Mouse (Mus musculus): ENCODE measurements around the gene Inpp5a. TPM values are rescaled to one million over a fixed set of nuclear protein-coding genes. Genes with fewer than 3 reads are reported as not detected.

The Inpp5a gene
- polyA plus RNA-seq, 1 experiment from 2014 or later = 22.2 TPM

DNA sequence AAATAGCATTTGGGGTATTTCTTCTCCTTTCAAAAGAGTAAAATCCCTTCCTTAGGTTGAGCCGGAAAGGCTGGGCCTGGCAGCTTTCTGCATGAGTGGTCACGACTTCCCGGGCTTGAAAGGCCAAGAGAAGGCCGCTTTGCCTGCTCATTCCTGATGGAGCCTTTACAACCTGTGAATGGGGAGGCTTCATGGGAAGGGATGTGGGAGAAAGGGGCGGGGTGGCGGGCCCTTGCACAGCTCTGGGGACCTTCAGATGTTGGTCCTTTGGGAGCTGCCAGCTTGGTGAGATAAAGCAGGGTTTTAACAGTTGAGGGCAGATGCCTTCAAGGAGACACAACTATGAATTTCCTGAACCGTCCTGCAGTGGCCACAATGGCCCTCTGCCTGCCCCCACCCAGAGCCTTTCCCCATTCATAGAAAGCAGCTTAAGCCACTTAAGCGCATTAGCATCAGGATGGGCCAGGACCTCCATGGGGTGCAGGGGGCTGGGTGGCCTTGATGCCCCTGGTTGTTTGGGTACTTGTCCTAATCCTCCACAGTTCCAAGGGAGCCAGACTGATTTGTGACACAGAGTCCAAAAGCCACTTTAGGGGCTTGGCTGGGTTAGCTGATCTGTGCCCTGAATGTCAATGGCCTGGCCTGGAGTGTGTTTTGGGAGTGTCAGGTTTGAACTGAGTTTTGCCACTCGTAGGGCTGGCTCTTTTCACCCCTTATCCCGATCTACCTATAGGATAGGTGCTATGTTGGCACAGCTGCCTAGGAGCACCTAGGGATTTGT, 168.0 kb downstream of the Inpp5a start:
- Histone ChIP-seq H3K4me3 (replicated peaks) (no peak overlapping the region), H3K27ac (no peak overlapping the region), H3K36me3 (peaks cover 11% of the 10 kb centered on the region), H3K4me2 (no peak overlapping the region), H3K9ac (no peak overlapping the region), H3K4me1 (0 out of 2 replicates have a peak, but pooled peaks cover 7% of the 10 kb centered on the region), H3K27me3 (no peaks in the 10 kb centered on the region), H3K9me3 (replicated peaks) (no peaks in the 10 kb centered on the region)
- WGBS = 27% methylated on average over 10 of the region's 10 CpGs
- ATAC-seq (replicated peaks; ENCODE audit: low FRiP score) = no peak

DNA sequence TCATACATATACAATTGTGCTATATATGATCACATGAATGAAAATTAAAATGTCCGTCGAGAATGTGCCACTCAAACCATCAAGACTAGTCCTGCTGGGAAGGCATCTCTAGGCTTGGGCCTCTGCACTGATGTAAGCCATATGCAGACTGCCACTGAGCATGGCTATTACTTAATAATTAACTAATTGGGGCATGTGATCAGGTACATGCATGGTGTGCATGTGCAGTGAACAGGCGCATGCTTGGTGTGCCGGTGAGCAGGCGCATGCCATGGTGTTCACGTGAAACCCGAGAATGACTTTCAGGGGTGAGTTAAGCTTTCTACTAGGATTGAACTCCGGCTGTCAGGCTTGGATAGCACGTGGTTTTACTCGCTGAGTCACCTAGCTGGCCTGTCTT, 170.8 kb downstream of the Inpp5a start:
- Histone ChIP-seq H3K4me1 (0 out of 2 replicates have a peak, but pooled peaks cover 7% of the 10 kb centered on the region), H3K36me3 (peaks cover 11% of the 10 kb centered on the region), H3K4me3 (replicated peaks) (no peak overlapping the region), H3K9ac (no peak overlapping the region), H3K27ac (no peak overlapping the region), H3K27me3 (no peaks in the 10 kb centered on the region), H3K4me2 (no peak overlapping the region), H3K9me3 (replicated peaks) (no peaks in the 10 kb centered on the region)
- ATAC-seq (replicated peaks; ENCODE audit: low FRiP score) = 0 out of 2 replicates have a peak, but pooled peaks have one; percentile 52
- 84% methylated on average over 10 of the region's 10 CpGs for WGBS

DNA sequence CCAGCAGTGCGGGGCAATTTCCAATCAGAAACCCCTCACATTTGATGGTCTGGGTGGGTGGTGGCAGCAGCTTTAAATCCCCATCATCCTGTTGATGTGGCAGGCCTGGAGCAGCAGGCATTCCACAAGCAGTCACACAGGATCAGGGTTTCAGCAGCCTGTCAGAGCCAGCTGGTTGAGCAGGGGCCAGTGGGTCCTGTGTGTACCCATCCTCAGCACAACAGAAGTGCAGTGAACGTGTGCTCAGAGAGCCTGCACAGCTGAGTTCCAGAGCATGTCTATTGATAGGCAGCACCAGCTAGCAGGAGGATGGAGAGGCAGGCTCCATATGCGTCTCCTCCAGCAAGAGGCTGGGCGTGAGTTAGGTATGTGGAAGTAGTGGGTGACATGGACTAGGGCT, 174.5 kb downstream of the Inpp5a start:
- no peak for ATAC-seq (replicated peaks; ENCODE audit: low FRiP score)
- 86% methylated on average over 4 of the region's 4 CpGs for WGBS
- H3K36me3 ChIP-seq = peaks cover 14% of the 10 kb centered on the region
- no peak overlapping the region for H3K4me3 ChIP-seq (replicated peaks)
- no peak overlapping the region for H3K9ac ChIP-seq
- H3K27ac ChIP-seq = no peak overlapping the region
- H3K27me3 ChIP-seq = no peaks in the 10 kb centered on the region
- no peak overlapping the region for H3K4me2 ChIP-seq
- no peaks in the 10 kb centered on the region for H3K9me3 ChIP-seq (replicated peaks)
- no peaks in the 10 kb centered on the region for H3K4me1 ChIP-seq

DNA sequence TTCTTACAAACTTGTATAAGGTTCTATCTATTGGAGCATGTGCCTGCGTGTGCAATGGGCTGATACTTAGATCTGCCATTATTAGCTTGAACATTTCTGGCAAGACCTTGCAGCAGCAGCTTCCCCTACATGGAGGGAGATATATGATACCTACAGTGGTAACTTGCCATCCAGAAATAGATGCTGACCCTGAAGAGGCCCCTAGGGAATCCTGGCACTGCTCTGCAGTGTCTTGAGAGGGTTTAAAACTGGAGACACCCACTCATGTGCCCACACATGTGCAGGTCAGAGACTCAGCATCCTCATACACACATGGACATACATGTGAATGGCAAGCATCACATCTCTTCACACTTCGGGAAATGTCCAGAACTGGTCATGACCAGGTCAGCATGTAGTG, 175.3 kb downstream of the Inpp5a start:
- H3K4me2 ChIP-seq = no peak overlapping the region
- H3K27ac ChIP-seq = no peak overlapping the region
- H3K36me3 ChIP-seq = peaks cover 10% of the 10 kb centered on the region
- no peaks in the 10 kb centered on the region for H3K9me3 ChIP-seq (replicated peaks)
- no peak for ATAC-seq (replicated peaks; ENCODE audit: low FRiP score)
- H3K4me3 ChIP-seq (replicated peaks) = no peak overlapping the region
- no peaks in the 10 kb centered on the region for H3K4me1 ChIP-seq
- no peaks in the 10 kb centered on the region for H3K27me3 ChIP-seq
- H3K9ac ChIP-seq = no peak overlapping the region
- 88% methylated on average over 2 of the region's 2 CpGs for WGBS

DNA sequence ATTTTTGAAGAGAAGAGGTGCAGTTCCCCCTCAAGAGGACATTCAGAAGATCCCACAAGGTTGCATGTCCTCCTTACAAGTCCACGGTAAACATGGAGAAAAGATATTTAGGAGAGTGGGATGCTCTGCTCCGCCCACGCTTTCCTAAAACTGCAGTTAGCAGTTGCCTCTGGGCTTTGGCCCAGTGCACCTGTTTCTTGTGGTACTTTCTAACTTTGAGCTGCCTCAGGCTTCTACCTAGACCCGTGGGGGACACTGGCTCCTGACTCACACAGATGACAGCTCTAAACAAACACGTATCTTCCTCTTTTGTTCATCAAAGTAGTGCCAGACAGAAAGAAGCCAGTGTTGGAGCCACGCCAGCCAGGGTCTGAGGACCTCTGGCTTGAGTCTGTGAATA, 177.1 kb downstream of the Inpp5a start:
- H3K27ac ChIP-seq = no peak overlapping the region
- H3K36me3 ChIP-seq = 0 out of 2 replicates have a peak, but pooled peaks cover 4% of the 10 kb centered on the region
- no peak overlapping the region for H3K4me3 ChIP-seq (replicated peaks)
- H3K4me2 ChIP-seq = no peak overlapping the region
- no peak for ATAC-seq (replicated peaks; ENCODE audit: low FRiP score)
- no peaks in the 10 kb centered on the region for H3K27me3 ChIP-seq
- WGBS = 76% methylated on average over 6 of the region's 6 CpGs
- H3K9ac ChIP-seq = no peak overlapping the region
- no peaks in the 10 kb centered on the region for H3K9me3 ChIP-seq (replicated peaks)
- no peaks in the 10 kb centered on the region for H3K4me1 ChIP-seq

DNA sequence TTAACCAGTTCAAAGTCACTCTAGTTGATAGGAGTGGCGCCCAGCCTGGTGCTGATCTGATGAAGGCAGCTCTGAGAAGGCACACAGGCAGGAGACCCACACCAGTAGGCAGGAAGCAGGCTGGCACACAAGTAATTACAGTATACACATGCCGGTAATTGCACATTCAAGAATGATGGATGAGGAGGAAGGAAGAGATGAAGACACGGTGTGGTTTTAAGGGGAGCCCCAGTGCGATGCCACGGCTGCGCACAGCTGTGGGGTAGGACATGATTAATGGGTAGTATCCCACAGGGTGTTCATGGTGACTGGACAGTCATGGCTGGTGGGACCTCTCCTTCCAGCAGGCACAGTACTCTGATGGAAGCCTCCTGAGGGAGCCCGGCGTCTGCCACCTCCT, 177.6 kb downstream of the Inpp5a start:
- Histone ChIP-seq H3K27me3 (no peaks in the 10 kb centered on the region), H3K36me3 (0 out of 2 replicates have a peak, but pooled peaks cover 4% of the 10 kb centered on the region), H3K4me3 (replicated peaks) (no peak overlapping the region), H3K4me2 (no peak overlapping the region), H3K9ac (no peak overlapping the region), H3K4me1 (no peaks in the 10 kb centered on the region), H3K9me3 (replicated peaks) (no peaks in the 10 kb centered on the region), H3K27ac (no peak overlapping the region)
- 57% methylated on average over 8 of the region's 8 CpGs for WGBS
- ATAC-seq (replicated peaks; ENCODE audit: low FRiP score) = no peak

DNA sequence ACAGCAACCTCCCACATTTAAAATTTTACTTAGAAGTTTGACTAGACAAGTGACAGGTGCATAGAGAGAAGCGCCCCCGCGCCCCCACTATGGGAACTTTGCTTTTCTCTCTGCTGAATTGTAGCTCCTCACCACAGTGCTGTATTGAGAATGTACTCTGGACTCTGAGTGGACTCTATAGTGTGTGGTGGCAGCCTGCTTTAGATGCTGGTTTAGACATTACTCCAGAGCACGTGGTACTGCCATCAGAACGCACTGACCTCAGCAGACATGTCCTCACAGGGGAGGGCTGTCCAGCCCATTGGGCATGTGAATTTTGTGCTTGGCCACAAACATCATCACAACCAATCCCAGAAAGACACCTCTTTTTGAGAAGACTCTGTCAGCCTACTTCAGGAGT, 181.9 kb downstream of the Inpp5a start:
- H3K36me3 ChIP-seq = 0 out of 2 replicates have a peak, but pooled peaks cover 9% of the 10 kb centered on the region
- H3K4me1 ChIP-seq = 0 out of 2 replicates have a peak, but pooled peaks cover 2% of the 10 kb centered on the region
- H3K4me2 ChIP-seq = no peak overlapping the region
- no peaks in the 10 kb centered on the region for H3K9me3 ChIP-seq (replicated peaks)
- WGBS = 92% methylated on average over 5 of the region's 5 CpGs
- 0 out of 2 replicates have a peak, but pooled peaks cover 3% of the 10 kb centered on the region for H3K27me3 ChIP-seq
- H3K4me3 ChIP-seq (replicated peaks) = no peak overlapping the region
- no peak for ATAC-seq (replicated peaks; ENCODE audit: low FRiP score)
- H3K27ac ChIP-seq = no peak overlapping the region
- no peak overlapping the region for H3K9ac ChIP-seq

DNA sequence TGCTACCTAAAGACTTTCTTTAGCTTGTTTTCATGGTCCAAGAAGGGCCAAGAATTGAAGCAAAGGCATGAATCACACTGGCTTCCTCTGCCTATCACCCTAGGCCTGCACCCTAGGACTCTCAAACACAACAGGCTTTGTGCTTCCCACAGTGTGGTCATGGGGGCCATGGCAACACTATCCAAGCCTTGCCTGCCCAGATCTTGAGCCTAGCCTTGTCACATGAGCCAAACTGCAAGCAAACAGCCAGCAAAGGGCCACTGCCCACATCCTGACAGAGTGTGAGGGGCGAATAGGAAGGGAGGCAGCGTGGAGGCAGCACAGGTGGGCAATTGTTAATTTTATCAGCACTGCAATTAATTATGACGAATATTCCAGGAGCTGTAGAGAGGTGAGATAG, 183.8 kb downstream of the Inpp5a start:
- 83% methylated on average over 3 of the region's 3 CpGs for WGBS
- no peak for ATAC-seq (replicated peaks; ENCODE audit: low FRiP score)

DNA sequence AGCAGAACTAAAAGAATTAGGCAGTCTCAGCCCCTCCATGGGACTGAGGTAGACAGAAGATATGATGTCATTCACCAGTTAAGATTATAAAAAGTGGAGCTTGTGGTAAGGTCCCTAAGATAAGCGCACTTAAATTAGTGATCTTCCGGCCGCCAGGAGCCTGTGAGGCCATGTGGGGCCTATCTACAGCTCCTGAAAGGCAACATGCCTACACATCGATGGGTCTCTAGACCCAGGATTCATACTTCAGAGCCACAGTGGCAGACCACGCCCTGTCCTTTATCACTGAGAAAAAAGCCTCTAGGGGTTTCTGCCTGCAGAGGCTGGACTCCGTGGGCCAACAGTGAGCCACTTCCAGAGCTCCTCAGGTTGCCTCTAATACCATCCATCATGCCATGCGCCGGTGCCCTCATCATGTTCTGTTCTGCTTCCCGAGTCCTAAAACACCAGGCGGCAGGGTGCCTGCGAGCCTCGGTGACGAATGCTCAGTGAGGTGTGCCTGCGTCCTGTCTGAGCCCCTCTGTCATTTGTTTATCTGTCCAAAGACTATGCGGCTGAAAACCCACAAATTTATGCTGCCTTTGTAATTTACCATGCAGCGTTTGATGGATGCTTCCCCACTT, 187.3 kb downstream of the Inpp5a start:
- H3K36me3 ChIP-seq = peaks cover 20% of the 10 kb centered on the region
- no peak overlapping the region for H3K4me3 ChIP-seq (replicated peaks)
- no peak overlapping the region for H3K9ac ChIP-seq
- H3K4me2 ChIP-seq = 0 out of 2 replicates have a peak overlapping the region, but pooled peaks have one; percentile 3
- peak; percentile 65 for ATAC-seq (replicated peaks; ENCODE audit: low FRiP score)
- 60% methylated on average over 16 of the region's 16 CpGs for WGBS
- peaks cover 20% of the 10 kb centered on the region for H3K4me1 ChIP-seq
- no peaks in the 10 kb centered on the region for H3K9me3 ChIP-seq (replicated peaks)
- H3K27me3 ChIP-seq = peaks cover 47% of the 10 kb centered on the region
- H3K27ac ChIP-seq = no peak overlapping the region

More for the DNA sequence above, 183.8 kb downstream of the Inpp5a start:
- no peak overlapping the region for H3K4me2 ChIP-seq
- peaks cover 14% of the 10 kb centered on the region for H3K4me1 ChIP-seq
- H3K9me3 ChIP-seq (replicated peaks) = no peaks in the 10 kb centered on the region
- H3K27ac ChIP-seq = no peak overlapping the region
- 0 out of 2 replicates have a peak, but pooled peaks cover 8% of the 10 kb centered on the region for H3K36me3 ChIP-seq
- H3K9ac ChIP-seq = no peak overlapping the region
- H3K4me3 ChIP-seq (replicated peaks) = no peak overlapping the region
- H3K27me3 ChIP-seq = peaks cover 12% of the 10 kb centered on the region

DNA sequence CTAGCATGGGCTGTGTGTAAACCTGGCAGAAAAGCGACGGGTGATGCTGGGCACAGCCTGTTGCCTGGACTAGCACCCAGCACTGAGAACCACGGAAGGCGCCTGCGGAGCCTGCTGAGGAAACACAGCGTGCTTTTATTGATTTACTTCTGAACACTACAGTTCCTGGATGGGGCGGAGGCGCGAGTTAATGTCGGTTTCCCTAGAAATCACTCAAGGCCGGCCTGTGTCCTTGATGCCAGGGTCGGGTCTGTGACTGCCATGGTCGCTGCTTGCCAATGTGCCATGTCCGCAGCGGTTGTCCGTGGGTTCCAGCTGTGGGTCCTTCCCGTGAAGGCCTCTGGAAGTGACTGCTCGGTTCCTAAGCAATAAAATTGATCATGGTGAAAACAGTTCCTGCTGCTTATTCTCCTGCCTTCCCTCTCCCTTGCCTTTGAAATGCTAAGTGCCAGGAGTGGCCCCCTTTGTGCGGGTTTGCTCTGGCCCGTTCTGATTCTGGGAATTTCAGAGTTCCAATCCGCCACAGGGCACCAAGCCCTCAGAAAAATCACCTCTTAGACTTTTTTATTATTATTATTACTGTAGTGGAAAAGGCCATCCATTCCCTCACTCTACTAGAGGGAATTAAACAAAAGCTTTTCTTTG, 190.5 kb downstream of the Inpp5a start:
- Histone ChIP-seq H3K9me3 (replicated peaks) (no peaks in the 10 kb centered on the region), H3K36me3 (peaks cover 20% of the 10 kb centered on the region), H3K9ac (no peak overlapping the region), H3K4me2 (no peak overlapping the region), H3K4me1 (peaks cover 47% of the 10 kb centered on the region), H3K4me3 (replicated peaks) (no peak overlapping the region), H3K27me3 (peaks cover 78% of the 10 kb centered on the region), H3K27ac (no peak overlapping the region)
- 63% methylated on average over 21 of the region's 21 CpGs for WGBS
- no peak for ATAC-seq (replicated peaks; ENCODE audit: low FRiP score)

DNA sequence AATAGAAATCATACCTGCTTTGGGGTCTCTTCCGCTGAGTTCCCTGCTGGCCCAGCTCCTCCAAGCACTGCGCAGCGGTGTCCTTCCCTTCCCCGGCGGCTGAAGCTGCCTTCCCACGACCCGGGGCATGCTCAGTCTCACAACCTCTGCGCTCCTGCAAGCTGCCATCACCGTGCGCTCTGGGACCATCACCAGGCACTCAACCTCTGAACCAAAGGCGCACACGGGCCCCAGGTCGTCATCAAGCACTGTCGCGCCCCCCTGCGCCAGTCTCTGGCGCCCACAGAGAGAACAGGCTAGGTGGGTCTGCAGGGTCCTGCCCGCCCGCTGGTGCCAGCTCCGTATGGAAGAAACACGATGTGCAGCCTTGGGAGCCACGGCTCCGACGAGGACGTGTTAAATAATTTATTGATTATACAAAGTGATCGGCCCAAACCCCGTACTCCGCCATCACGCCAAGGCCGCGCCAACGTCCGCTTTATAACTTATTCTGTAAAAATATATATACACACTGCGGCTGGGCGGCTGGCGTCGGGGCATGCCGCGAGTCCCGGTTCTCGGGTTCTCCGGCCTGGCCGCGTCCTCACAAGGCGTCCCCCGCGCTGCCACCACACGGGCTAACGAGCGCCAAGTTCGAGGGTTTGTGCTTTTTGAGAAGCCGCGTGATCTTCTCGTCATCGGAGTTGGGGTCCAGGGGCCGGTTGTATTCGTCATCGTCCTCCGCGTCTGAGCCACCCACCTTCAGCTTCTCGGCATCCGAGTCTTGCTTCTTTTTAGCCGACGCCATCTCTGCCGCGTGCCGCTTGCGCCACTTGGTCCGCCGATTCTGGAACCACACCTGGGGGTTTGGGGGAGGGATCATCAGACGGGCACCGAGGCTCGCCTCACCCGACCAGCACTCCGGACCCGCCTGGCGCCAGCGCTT, 192.2 kb downstream of the Inpp5a start:
- no peak for ATAC-seq (replicated peaks; ENCODE audit: low FRiP score)
- no peak overlapping the region for H3K27ac ChIP-seq
- H3K9ac ChIP-seq = no peak overlapping the region
- H3K9me3 ChIP-seq (replicated peaks) = no peaks in the 10 kb centered on the region
- 2% methylated on average over 78 of the region's 78 CpGs for WGBS
- H3K36me3 ChIP-seq = peaks cover 15% of the 10 kb centered on the region
- peaks cover 54% of the 10 kb centered on the region for H3K4me1 ChIP-seq
- H3K4me3 ChIP-seq (replicated peaks) = peak overlapping the region; percentile 44
- H3K27me3 ChIP-seq = peaks cover 94% of the 10 kb centered on the region
- H3K4me2 ChIP-seq = peak overlapping the region; percentile 68

All from kidney, embryonic 15.5 days (tissue).